Mouse (Mus musculus): ENCODE measurements around the gene Cd82.

Gene Cd82

GRCm38 (mm10) chr2:93466314-93466713, 3.4 kb upstream of the Cd82 start:
- DNase-seq (ENCODE audit: low read depth, low spot score) = no peak

GRCm38 (mm10) chr2:93461869-93462714, 848 bp downstream of the Cd82 start:
- DNase-seq (ENCODE audit: low read depth, low spot score) = peak; percentile 98

DNA sequence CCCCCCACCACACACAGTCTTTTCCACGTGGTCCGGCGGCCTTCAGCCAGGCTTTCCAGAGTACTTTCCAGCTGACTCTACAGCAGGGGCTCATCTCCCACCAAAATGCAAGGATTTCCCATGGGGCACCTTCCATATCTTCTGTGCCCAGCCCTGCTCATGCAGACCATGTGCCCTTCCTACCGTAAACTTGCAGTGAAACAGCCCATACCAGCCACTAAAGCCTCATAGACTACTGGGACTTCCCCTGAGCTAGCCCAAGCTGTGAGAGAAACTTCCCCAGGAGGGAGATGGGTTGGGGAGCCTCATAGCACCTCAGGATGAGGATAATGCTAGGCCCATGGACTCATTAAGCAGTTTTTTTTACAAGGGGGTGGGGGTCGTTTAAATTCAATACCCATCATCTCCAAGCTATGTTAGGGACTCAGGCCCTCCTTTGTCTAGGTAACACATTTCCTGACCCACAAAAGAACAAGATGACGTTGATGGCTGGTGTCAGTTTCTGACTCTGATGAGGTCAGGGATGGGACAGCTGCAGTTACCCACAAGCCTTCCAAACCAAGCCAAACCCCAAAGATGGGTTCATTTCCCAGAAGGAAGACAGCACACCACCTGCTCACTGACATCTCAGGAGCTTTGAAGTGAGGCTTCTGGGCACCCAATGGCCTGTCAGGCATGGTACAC, 2.0 kb downstream of the Cd82 start:
- DNase-seq (ENCODE audit: low read depth, low spot score) = no peak

- no peak for DNase-seq (ENCODE audit: low read depth, low spot score)
Measured at GRCm38 (mm10) chr2:93459208-93459920, 3.6 kb downstream of the Cd82 start.

DNA sequence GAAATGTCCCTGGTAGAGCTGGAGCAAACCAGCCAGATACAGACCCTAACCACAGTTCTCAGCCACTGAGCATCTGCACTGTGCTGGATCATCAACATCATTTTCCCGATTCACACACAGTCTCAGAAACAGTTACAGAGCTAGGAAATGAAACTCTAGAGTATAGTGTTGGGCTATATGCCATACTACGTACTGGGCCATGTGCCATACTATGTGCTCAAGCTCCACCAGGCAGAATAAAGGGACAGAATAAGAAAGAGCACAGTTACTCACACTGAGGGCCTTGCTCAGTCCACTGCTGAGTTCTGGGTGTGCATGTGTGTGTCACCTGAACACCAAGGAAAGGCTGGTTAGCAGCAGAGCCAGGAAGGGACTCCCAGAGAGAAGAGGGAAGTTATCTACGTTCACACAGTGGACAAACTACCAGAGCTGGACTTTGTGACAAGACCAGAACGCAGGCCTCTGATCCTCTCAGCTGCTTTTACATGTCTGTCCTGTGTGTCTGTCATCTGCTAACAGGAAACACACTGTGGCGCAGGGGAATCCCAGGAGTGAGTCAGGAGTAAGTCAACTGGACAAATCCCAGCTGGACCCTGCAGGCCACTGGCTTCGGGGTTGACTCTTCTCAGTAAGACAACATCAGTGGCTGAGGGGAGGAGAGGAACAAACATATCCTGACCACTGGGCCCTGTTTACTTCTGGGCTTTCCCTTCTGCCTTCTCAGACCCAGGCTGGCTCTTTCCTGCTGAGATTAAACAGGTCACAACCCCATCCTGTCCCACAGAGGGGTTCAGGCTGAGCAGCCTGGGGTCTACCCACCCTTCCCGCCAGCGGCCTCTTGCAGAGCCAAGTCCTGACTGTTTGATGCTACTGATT, 4.4 kb downstream of the Cd82 start:
- DNase-seq (ENCODE audit: low read depth, low spot score) = no peak

DNA sequence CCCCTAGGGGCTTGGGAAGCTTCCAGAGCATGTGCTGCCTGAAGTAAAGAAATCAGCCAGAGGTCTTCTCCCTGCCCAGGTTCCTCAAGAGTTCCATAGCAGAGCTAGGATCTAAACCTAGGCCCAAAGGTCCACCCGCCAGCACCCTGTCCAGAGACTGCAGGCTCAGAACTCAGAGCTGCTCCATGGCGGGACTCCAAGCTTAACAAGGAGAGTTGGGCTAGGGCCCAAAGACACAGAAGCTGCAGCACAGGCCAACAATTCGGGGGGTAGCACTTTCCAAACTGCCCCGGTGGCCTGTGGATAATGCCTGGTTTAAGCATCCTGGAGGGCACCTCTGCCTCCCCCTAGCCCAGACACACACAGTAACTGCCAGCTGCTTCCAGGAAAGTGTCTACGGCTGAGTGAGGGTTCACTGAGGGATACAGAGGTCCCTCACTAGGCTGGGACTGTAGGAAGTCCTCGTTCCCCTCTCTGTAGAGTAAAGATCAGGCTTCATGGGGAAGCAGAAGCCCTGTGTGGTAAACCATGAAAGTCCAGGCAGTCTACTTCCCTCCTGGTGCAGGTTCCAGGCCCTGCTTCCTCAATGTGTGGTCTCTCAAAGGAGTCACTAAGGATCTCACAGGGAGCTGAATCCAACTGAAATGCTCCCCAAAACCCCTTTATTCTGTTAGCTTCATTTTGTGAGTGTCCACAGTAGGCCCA, 5.4 kb downstream of the Cd82 start:
- no peak for DNase-seq (ENCODE audit: low read depth, low spot score)

- peak; percentile 70 for DNase-seq (ENCODE audit: low read depth, low spot score)
Measured at GRCm38 (mm10) chr2:93456140-93456539, 6.8 kb downstream of the Cd82 start.

DNA sequence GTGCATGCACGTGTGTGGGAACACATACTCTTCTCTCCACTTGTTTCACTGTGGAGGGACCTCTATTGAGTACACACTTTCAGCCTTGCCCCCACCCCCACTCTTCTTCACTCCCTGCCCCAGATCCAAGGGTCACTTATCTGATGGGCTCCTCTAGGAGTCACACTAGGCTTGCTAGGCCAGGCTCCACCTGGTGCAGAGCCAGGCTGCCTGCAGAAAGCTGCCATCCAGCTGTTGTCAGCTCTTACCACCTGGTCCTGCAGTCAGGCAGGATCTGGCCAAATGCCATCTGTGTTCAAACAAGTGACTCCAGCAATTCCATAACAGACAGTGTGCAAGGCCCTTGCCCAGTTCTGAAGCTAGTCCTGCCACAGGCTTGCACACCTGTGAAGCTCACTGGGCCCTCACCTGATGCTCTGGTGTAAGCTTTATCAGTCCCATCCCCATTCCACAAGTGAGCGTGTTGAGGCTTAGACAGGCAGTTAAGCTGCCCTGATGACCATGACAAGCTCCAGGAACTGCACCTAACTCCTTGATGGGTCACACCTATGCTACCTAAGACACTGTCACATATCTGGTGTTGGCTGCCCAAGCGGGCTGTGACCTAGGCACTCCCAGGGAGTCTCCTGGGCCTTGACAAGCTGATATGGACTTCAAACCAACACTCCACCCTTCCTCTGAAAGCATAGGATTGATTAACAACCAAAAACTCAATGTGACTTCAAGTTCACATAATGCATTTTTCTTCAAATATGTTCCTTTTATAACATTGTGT, 7.9 kb downstream of the Cd82 start:
- DNase-seq (ENCODE audit: low read depth, low spot score) = peak; percentile 67

DNA sequence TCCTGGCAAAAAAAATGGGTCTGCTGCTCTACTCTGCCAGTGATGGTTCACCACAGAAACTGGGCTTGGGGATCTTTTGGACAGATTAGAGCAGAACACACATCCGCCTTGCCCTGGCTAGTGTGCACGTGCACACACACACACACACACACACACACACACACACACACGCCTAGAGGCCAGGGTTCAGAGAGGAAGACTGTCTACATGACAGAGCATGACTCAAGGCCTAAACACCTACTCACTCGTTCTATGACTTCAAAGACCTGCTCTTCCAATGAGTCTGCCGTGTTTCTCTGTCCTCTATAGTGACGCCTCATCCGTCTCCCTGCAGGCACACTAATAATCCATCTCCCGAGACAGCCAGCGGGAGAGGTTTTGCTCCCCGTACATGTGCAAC, 8.6 kb downstream of the Cd82 start:
- no peak for DNase-seq (ENCODE audit: low read depth, low spot score)

DNA sequence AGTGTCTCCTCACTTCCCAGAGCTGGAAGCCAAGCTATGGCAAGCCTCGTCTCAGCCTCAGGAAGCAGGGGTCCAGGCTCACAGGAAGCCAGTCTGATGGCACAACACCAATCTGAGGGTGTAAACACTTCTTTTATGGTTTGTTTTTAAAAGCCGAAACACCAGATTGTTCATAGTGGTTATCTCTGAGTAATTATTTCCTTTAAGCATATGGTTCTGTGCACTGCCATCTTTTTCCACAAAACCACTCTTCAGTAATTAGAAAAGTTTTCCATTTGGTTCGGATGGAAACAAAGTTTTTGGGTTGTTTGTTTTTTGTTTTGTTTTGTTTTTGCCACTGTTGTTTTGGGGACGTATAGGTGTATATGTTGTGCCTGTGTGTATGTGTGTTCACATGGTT, 9.9 kb downstream of the Cd82 start:
- no peak for DNase-seq (ENCODE audit: low read depth, low spot score)

GRCm38 (mm10) chr2:93452506-93452905, 10.4 kb downstream of the Cd82 start:
- DNase-seq (ENCODE audit: low read depth, low spot score) = no peak

DNA sequence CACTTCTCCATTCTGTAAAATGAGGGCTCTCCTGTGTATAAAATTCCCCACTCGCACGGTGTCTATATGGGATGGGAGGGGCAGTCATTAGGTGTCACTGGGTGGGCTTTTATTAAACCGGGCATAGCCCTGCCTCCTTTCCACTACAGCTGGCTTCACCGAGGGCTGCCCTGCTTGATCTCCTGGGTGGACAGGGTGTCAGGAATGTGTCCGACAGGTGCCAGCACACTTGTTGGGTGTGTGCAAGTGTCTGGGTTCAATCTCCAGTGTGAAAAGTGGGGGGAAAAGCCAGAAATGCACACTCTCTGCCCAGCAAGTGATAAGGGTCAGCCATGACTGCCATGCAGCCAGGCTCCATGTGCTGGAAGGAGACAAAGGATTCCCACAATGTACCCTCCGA, 10.9 kb downstream of the Cd82 start:
- DNase-seq (ENCODE audit: low read depth, low spot score) = no peak

DNA sequence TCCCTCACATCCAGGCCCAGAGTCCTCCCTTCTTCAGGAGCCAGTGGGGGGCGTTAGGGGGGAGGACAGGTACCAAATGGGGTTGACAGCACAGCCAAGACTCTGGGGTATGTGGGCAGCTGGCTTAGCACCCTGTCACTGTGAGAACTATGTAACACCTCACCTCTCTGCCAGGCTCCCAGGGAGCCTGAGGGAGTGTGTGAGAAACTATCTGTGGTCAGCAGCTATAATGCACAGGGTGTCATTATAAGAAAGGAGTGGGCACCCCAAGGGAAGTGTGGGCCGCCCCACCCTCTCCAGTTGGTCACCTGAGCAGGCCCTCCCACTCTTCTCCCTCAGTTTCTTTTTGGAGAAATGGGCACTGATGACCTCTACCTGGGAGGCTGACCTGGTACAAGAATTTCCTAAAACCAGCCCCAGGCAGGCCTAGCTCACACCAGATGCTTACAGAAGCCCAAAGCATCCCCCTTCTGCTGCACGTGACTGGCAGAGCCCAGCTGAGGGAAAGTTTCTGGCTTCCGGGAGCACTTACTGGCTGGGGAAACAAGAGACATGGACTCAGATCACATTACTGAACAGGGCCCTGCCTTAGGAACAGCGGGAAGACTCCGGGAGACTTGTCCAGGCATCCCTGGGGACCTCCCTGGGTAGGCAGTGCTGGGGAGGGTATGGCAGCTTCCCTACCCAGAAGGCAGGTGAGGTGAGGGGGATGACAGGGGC, 11.6 kb downstream of the Cd82 start:
- DNase-seq (ENCODE audit: low read depth, low spot score) = no peak

GRCm38 (mm10) chr2:93450695-93451094, 12.2 kb downstream of the Cd82 start:
- DNase-seq (ENCODE audit: low read depth, low spot score) = no peak

DNA sequence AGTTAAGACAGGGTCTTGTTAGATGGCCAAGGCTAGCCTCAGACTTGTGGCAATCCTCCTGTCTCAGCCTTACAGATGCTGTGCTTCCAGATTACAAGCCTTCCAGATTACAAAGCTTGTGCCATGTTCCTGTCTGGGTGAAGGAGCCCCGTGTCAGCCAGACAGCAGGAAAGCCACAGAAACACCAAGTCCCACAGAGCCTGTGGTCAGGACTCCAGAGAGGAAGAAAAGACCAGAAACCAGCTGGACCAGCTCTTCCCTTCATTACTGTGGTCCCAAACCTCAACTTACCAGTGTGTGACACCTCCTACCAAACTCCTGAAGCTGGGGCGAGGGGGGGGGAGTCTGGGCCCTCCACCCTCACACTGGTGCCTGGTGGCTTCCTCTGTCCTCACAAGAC, 13.3 kb downstream of the Cd82 start:
- DNase-seq (ENCODE audit: low read depth, low spot score) = no peak

- DNase-seq (ENCODE audit: low read depth, low spot score) = no peak
Measured at GRCm38 (mm10) chr2:93448774-93449173, 14.2 kb downstream of the Cd82 start.

GRCm38 (mm10) chr2:93447500-93448249, 15.3 kb downstream of the Cd82 start:
- DNase-seq (ENCODE audit: low read depth, low spot score) = no peak

DNA sequence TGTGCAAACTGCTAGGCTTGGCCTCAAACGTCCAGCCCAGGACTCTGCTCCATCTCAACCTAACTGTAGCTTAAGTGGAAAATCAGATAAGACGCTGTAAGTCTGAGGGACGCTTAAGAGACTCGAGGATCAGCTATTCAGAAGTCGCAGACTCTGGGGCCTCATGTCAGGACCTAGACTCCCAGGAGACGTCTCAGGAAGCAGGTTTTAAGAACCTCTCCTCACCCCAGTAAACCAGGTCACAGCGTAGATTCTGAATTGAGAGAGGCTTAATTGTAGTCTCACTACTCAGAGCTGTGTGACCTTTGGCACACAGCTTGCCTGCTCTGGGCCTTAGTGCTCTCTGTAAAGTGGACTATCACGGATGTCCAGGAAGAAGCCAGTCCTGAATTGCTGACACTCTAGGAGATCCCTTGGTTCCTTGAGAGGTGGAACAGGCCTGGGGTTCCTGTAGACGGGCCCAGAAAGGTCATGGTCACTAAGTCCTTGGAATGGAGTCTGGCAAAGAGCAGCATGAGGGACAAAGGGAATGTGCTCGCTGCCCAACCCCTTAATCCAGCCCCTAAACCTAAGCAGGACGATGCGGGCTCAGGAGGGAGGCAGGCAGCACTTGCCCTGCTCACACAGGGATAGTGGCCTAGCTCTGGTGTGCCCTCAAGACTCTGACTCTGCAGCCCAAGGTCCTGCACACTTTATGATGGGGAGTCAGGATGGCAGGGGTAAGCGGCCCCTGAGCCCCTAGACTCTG, 16.2 kb downstream of the Cd82 start:
- DNase-seq (ENCODE audit: low read depth, low spot score) = no peak
